Mouse (Mus musculus) midbrain, embryonic 14.5 days (tissue): ENCODE results near the gene Gpr25. TPM values are rescaled to one million over a fixed set of nuclear protein-coding genes. Genes with fewer than 3 reads are reported as not detected.
A peak's percentile ranks its signal among the peaks of the same experiment; 100 is the strongest.

Experiments used
- ATAC-seq: fragments of 200-750 bp; cut with Nextera tagmentation; 2 replicates; pipeline ENCODE4 v1.8.0; 2017; ENCODE audit warnings: moderate number of reproducible peaks, moderate library complexity; ENCODE audit not compliant: low FRiP score, low TSS enrichment
- DNase-seq: peaks from one replicate; pipeline ENCODE4 v3.0.0-alpha.2; 2015
- H3K27ac ChIP-seq: fragments of 300-500 bp; sonication (generic); replicated peaks from 2 replicates; pipeline ENCODE4 v1.5.1; 2014; ENCODE audit warnings: mild to moderate bottlenecking, low read depth, low read length, moderate library complexity
- H3K27me3 ChIP-seq: fragments of 300-500 bp; sonication (generic); 2 replicates; pipeline ENCODE4 v1.6.1; 2014; ENCODE audit warnings: low read length, control low read depth, mixed read lengths; ENCODE audit not compliant: control insufficient read depth, insufficient read depth
- H3K36me3 ChIP-seq: fragments of 300-500 bp; sonication (generic); 2 replicates; pipeline ENCODE4 v1.6.1; 2014; ENCODE audit warnings: low read length, control low read depth; ENCODE audit not compliant: control insufficient read depth, insufficient read depth
- H3K4me1 ChIP-seq: fragments of 300-500 bp; sonication (generic); 2 replicates; pipeline ENCODE4 v1.6.1; 2014; ENCODE audit warnings: mild to moderate bottlenecking, antibody characterized with exemption, low read length, control low read depth; ENCODE audit not compliant: control insufficient read depth, insufficient read depth
- H3K4me2 ChIP-seq: fragments of 300-500 bp; sonication (generic); 2 replicates; pipeline ENCODE4 v1.6.1; 2014; ENCODE audit warnings: mild to moderate bottlenecking, low read length, moderate library complexity
- H3K4me3 ChIP-seq: fragments of 300-500 bp; sonication (generic); replicated peaks from 2 replicates; pipeline ENCODE4 v1.5.1; 2014; ENCODE audit warnings: low read depth, low read length
- H3K9ac ChIP-seq: fragments of 300-500 bp; sonication (generic); replicated peaks from 2 replicates; pipeline ENCODE4 v1.6.1; 2014; ENCODE audit warnings: mild to moderate bottlenecking, low read length, moderate library complexity
- H3K9me3 ChIP-seq: fragments of 300-500 bp; sonication (generic); 2 replicates; pipeline ENCODE4 v1.6.1; 2016; ENCODE audit warnings: low read length, control low read depth, mixed read lengths; ENCODE audit not compliant: control insufficient read depth
- WGBS: fragments of 180-500 bp; shearing (Covaris S2); extraction: QIAGEN DNeasy Blood & Tissue Kit; methylation state at CpG from one replicate; pipeline ENCODE4 v1.1.7; 2014; 5-methylcytosine and 5-hydroxymethylcytosine counted together
- polyA plus RNA-seq: library from polyadenylated mRNA; unstranded; fragments of >200 nt; fragmentation: Nextera tagmentation; extraction: Ambion mirVana; gene quantifications from 2 replicates; pipeline ENCODE4 v1.2.1, GENCODE M21; 2014

Gene Gpr25
- polyA plus RNA-seq, 1 experiment from 2014 or later: not detected

- Histone ChIP-seq H3K4me3 (no peak overlapping the region), H3K36me3 (no peaks in the 10 kb centered on the region), H3K27ac (no peak overlapping the region), H3K4me1 (peaks cover 46% of the 10 kb centered on the region), H3K9me3 (no peaks in the 10 kb centered on the region), H3K9ac (no peak overlapping the region), H3K4me2 (no peak overlapping the region), H3K27me3 (peaks cover 10% of the 10 kb centered on the region; the same call in 1 of the 2 replicates)
- 34% methylated on average over 11 of the region's 11 CpGs for WGBS
- DNase-seq (no peak), ATAC-seq (no peak)
These were observed 30.5 kb downstream of the Gpr25 start for GRCm38 (mm10) chr1:136230201-136230600.

- no peaks in the 10 kb centered on the region; the same call in 1 of the 2 replicates for H3K36me3 ChIP-seq
- ATAC-seq: no peak
- peak; percentile 52 for DNase-seq
- H3K27ac ChIP-seq: no peak overlapping the region
- H3K9me3 ChIP-seq: no peaks in the 10 kb centered on the region
- H3K9ac ChIP-seq: no peak overlapping the region
- 10% methylated on average over 6 of the region's 6 CpGs for WGBS
- H3K4me3 ChIP-seq: no peak overlapping the region
- H3K4me2 ChIP-seq: no peak overlapping the region
- H3K27me3 ChIP-seq: peaks cover 10% of the 10 kb centered on the region; the same call in 1 of the 2 replicates
- H3K4me1 ChIP-seq: peaks cover 49% of the 10 kb centered on the region
These were observed 31.7 kb downstream of the Gpr25 start for GRCm38 (mm10) chr1:136229040-136229373.

- no peak overlapping the region for H3K27ac ChIP-seq
- H3K4me2 ChIP-seq: no peak overlapping the region
- H3K4me3 ChIP-seq: no peak overlapping the region
- H3K9ac ChIP-seq: no peak overlapping the region
- peak; percentile 33 for DNase-seq
- ATAC-seq: no peak
- H3K4me1 ChIP-seq: peaks cover 49% of the 10 kb centered on the region
- 8% methylated on average over 13 of the region's 13 CpGs for WGBS
- H3K9me3 ChIP-seq: no peaks in the 10 kb centered on the region
- no peaks in the 10 kb centered on the region; the same call in 1 of the 2 replicates for H3K36me3 ChIP-seq
- H3K27me3 ChIP-seq: peaks cover 10% of the 10 kb centered on the region; the same call in 1 of the 2 replicates
These were observed 32.2 kb downstream of the Gpr25 start for GRCm38 (mm10) chr1:136228328-136229039.

GRCm38 (mm10) chr1:136227870-136228269 lies 32.8 kb downstream of the Gpr25 start:
- Histone ChIP-seq H3K27me3 (peaks cover 10% of the 10 kb centered on the region; the same call in 1 of the 2 replicates), H3K36me3 (no peaks in the 10 kb centered on the region; the same call in 1 of the 2 replicates), H3K27ac (no peak overlapping the region), H3K4me1 (peaks cover 48% of the 10 kb centered on the region), H3K4me2 (no peak overlapping the region), H3K4me3 (no peak overlapping the region), H3K9me3 (no peaks in the 10 kb centered on the region), H3K9ac (no peak overlapping the region)
- WGBS: 71% methylated on average over 4 of the region's 4 CpGs
- DNase-seq (no peak), ATAC-seq (no peak)

GRCm38 (mm10) chr1:136226626-136227025 lies 34.0 kb downstream of the Gpr25 start:
- Histone ChIP-seq H3K27ac (no peak overlapping the region), H3K4me2 (no peak overlapping the region), H3K4me1 (peaks cover 37% of the 10 kb centered on the region), H3K36me3 (no peaks in the 10 kb centered on the region; the same call in 1 of the 2 replicates), H3K9me3 (no peaks in the 10 kb centered on the region), H3K9ac (no peak overlapping the region), H3K4me3 (no peak overlapping the region), H3K27me3 (0 out of 2 replicates have a peak, but pooled peaks cover 4% of the 10 kb centered on the region)
- no peak for DNase-seq
- no peak for ATAC-seq
- 95% methylated on average over 8 of the region's 8 CpGs for WGBS

- WGBS: 88% methylated on average over 8 of the region's 8 CpGs
- H3K27ac ChIP-seq: no peak overlapping the region
- peaks cover 32% of the 10 kb centered on the region for H3K4me1 ChIP-seq
These were observed 34.8 kb downstream of the Gpr25 start for GRCm38 (mm10) chr1:136225846-136226245.

GRCm38 (mm10) chr1:136223758-136224342 lies 36.8 kb downstream of the Gpr25 start:
- Histone ChIP-seq H3K27me3 (no peaks in the 10 kb centered on the region), H3K9ac (no peak overlapping the region), H3K9me3 (no peaks in the 10 kb centered on the region), H3K4me1 (peaks cover 15% of the 10 kb centered on the region), H3K36me3 (peaks cover 4% of the 10 kb centered on the region; the same call in 1 of the 2 replicates), H3K27ac (no peak overlapping the region), H3K4me2 (no peak overlapping the region), H3K4me3 (no peak overlapping the region)
- ATAC-seq: no peak
- 94% methylated on average over 10 of the region's 10 CpGs for WGBS
- no peak for DNase-seq

More at GRCm38 (mm10) chr1:136225846-136226245, 34.8 kb downstream of the Gpr25 start:
- 0 out of 2 replicates have a peak, but pooled peaks cover 4% of the 10 kb centered on the region for H3K27me3 ChIP-seq
- H3K4me3 ChIP-seq: no peak overlapping the region
- no peaks in the 10 kb centered on the region for H3K9me3 ChIP-seq
- DNase-seq (no peak), ATAC-seq (no peak)
- no peaks in the 10 kb centered on the region; the same call in 1 of the 2 replicates for H3K36me3 ChIP-seq
- H3K9ac ChIP-seq: no peak overlapping the region
- no peak overlapping the region for H3K4me2 ChIP-seq

- no peaks in the 10 kb centered on the region for H3K9me3 ChIP-seq
- H3K4me1 ChIP-seq: 0 out of 2 replicates have a peak, but pooled peaks cover 3% of the 10 kb centered on the region
- ATAC-seq: no peak
- H3K27ac ChIP-seq: no peak overlapping the region
- no peaks in the 10 kb centered on the region for H3K27me3 ChIP-seq
- no peak overlapping the region for H3K9ac ChIP-seq
- WGBS: 92% methylated on average over 10 of the region's 10 CpGs
- DNase-seq: no peak
- peaks cover 11% of the 10 kb centered on the region for H3K36me3 ChIP-seq
- H3K4me2 ChIP-seq: no peak overlapping the region
- H3K4me3 ChIP-seq: no peak overlapping the region
These were observed 38.3 kb downstream of the Gpr25 start for GRCm38 (mm10) chr1:136222386-136222785.
